Mouse (Mus musculus): ENCODE measurements at regions not wholly inside any gene's neighbourhood (a gene's known extent, or its start where the extent isn't known, plus 50 kb on each side); places are given as distances from the start of the nearest gene placed in this dataset.

DNA sequence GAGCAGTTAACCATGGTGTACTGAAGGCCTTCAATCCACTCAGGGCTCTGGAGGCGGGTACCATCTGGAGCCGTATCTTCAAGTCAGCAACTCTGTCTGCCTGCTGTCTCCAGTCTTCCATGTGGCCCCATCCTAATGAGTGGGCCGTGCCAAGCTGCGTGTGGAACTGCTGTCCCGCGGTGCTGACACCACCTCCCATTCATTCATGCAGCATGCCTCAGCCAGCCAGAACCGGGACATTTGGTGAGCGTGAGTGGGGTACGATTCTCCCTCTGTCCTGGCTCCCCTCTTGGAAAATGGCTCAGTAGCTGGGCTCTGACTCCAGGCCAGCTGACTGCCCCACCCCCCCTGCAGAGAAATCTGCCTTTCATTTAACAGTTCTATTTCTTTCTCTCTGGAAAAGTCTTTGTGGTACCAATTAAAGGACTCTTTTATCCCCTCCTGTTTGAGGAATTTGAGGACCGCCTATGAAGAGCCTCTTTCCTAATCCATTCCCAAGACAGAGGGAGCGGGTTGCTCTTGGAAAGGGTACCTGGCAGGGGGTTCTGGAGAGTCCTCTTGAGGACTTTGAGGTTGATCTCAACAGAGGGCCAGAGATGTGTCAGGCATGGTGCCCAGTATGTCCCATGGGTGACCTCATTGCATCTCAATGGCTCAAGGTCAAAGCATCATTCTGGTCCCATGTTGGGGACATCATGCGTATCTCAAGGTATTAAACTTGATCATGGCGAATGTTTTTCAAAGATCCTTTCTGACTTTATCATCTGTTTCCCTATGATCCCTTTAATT, 55.5 kb upstream of the Brd7 start:
- no peak for DNase-seq (ENCODE audit: low spot score)

GRCm38 (mm10) chr8:88423264-88423663, 61.3 kb upstream of the Brd7 start:
- DNase-seq (ENCODE audit: low spot score) = no peak

- no peak for DNase-seq (ENCODE audit: low spot score)
These were observed 66.6 kb upstream of the Brd7 start for GRCm38 (mm10) chr8:88428560-88428959.

DNA sequence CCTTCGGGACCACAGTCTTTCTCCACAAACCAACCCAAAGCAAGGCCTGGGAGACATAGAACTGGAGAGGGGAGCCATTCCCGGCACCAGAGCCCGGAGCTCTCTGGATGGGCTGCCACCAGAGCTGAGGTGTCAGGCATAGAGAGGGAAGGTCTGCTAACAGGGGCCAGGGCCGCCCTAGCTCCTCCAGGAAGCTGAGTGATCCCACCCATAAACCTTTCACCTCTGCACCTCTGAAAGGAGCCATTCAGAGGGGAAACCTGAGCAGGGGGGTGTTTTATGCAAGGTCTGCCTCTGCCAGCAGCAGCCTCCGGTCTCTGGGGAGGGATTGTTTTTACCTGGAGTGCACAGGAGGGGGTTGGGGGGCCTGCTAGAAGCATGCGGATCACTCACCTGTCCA, 69.4 kb upstream of the Brd7 start:
- DNase-seq (ENCODE audit: low spot score) = no peak

DNA sequence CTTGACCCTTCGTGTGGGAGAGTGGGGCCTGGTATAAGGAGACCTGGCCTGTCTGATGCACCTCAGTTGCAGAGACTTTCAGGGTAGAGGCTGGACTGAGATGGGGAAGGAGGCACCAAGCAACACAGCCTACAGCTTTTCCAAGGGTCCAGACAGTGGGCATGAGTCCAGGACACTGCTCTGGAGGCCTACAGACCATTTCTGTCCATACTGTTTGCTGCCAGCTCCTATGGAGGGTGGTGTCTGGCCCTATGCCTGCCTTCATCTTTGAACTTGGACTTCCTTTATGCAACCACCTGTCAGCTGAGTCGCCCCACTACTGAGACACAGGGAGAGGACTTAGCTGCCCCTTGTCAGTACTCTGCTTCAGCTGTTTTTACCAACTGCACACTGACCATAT, 73.7 kb upstream of the Brd7 start:
- DNase-seq (ENCODE audit: low spot score) = no peak

DNA sequence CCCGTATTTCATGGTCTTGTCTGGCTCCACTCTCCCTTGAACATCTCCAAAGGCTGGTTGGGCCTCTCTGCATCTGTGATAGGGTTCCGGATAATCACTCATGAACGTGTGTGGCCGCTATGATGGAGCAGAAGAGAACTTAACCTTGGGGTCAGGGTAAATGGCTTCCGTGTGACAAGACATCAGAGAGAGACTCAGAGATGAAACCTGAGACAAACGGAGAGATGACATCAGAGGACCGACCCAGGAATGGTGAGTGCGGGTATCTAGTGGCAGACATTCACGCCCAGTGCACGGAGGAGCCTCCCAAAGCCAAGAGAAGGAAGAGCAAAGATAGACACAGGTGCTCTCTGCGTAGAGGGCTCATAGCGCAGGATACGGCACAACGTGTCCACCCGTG, 78.2 kb upstream of the Brd7 start:
- DNase-seq (ENCODE audit: low spot score) = no peak

GRCm38 (mm10) chr8:88443397-88443796, 77.8 kb upstream of the Nkd1 start:
- no peak for DNase-seq (ENCODE audit: low spot score)

DNA sequence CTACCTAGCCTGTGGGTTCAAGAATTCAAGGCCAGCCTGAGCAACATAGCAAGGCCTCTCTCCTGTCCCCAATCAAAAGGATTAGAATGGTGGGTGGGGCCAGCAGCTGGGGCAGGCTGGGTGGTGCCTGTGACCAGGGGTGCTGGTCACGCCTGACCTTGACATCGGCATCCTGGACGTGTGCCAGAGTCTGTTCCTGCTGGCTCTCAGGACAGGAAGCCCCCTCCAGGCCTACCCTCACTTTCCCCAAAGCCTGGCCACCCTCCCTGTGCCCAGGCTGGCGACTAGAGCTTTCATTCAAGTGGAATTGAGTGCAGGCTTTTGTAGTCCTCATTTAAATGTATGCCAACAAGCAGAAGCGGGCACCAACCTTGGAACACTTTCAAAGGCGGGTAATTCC, 73.7 kb upstream of the Nkd1 start:
- DNase-seq (ENCODE audit: low spot score) = no peak

GRCm38 (mm10) chr8:88447844-88448535, 73.2 kb upstream of the Nkd1 start:
- no peak for DNase-seq (ENCODE audit: low spot score)

GRCm38 (mm10) chr8:88449001-88449400, 72.2 kb upstream of the Nkd1 start:
- DNase-seq (ENCODE audit: low spot score) = no peak

DNA sequence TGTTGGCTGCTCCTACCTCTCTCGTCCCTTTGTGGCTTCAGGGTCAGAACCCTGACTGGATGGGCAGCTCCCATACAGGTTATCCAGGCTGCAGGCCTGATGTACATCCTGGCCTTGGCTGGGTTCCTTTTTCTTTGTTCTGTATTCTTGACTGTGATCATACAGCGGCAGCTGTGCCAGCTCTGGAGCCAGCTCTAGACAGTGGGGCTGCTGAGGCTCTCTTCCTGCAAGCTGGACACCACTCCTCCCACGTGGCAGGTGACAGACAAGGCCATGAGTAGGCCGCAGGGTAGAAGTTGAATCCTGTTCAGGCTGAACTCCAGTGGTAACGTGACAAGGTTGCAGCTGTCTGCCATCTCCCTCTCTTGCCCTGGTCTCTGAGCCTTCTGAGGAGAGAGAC, 71.6 kb upstream of the Nkd1 start:
- no peak for DNase-seq (ENCODE audit: low spot score)

DNA sequence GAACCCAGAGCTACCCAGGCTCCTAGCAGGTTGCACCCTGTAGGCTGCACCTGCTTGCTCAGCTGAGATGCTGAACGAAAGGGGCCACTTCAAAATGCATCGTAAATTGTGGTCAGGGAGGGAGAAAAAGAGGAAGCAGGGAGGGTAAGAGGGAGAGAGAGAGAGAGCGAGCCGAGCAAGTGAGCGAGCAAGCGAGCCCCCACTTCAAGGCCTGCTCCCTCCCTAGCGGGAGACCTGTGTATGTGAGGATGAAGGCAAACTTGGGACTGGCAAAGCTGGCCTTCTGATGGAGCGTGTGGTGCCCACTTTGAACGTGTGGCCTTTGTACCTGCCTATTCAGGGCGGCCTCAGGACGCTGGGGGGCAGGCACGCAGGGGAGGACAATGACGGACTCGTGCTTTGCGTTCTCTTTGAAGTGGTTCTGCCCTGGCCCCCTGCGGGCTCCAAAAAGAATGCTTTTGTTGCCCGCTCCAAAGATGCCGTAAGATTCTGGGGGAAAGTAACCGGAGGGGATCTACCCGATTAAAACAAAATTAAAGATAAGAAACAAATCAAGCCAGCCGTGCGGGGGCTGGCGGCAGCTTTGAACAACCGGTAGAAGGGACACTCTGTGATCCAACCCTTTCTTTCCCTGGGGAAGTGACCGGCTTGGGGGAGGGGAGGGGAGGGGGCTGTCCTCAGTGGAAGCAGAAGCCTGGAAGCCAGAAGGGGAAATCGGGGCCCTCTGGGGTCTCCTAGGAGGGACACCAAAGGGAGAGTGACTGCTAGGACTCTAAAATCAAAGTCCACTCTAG, 70.1 kb upstream of the Nkd1 start:
- DNase-seq (ENCODE audit: low spot score) = peak; percentile 12

DNA sequence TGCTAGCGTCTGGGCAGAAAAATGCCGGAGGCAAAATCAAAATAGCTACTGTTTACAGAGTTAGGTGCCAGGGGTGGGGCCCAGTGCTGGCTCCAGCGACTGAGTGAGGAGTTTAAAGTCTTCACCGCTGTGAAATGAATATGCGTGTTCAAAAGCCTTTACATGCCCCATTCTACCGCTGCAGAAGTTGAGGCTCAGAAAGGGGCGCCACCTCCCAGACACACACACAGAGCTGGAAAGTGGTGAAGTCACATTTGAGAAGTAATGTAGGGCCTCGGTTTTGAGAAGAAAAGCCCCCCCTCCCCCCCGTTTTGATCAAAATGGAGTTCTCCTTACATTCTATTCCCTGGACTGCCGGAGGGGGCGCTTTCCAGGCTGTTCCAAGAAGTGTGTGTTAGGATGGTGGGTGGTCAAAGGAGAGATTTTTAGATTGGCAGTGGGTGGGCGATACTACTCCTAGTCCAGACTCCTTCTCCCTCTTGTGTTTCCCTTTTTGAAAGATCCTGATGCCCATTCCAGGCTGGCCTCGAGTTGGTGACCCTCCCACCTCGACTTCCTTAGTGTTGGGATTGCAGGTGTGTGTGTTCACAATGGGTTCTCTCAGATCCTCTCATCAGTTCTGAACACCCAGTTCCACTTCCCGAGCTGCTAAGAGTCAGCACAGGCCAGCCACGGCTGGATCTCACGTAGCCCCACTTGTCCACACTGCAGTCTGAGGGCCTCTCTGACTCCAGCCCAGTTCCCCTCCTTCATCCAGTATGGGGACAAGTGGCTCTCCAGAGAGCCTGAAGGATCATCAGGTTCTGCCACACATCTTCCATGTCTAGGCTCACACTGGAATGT, 69.3 kb upstream of the Nkd1 start:
- DNase-seq (ENCODE audit: low spot score) = no peak

DNA sequence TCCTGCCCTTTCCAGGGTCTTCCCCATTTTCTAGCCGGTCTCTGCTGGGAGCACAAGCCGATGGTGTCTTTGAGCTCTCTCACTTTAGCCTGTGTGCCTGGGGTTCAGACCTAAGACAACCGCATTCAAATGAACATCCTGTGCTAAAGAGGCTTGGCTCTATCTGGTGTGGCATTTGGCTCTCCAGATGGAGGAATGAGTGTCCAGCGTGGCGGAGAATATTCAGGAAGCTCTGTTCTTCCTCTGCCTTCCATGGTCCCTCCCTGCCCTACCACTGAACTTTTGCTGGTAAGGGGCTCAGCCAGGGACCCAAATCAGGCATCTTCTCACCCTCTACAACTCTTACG, 68.7 kb upstream of the Nkd1 start:
- no peak for DNase-seq (ENCODE audit: low spot score)

DNA sequence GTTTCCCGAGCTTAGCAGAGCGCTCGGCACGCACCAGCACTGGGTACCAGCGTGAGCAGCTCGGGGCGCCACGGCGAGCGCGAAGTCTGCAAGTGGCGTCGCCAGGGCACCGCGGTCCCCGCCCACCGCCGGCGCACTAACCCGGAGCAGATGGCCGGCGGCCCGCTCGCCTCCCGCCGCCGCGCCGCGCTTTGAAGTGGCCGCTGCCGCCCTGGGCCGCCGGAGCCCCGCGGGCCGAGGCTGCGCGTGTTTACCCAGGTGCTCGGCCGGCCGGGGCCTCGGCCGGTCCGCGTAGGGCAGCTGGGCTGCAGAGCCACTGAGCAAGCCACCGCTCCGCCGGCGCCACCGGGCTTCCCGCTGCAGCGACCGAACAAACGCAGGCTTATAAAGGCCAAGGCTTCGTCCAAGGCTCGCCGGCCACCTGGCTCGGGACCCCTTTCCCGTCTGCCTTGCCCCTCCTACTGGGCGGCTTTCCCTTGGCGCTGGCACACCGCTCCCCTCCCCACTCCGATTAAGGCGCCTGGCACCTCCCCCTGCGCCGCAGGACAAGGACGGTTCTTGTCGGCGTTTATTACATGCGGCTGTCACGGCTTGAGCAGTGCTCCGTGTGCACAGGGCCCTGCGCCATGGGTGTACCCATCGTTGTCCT, 67.0 kb upstream of the Nkd1 start:
- DNase-seq (ENCODE audit: low spot score) = peak; percentile 53

GRCm38 (mm10) chr8:88454906-88455305, 66.2 kb upstream of the Nkd1 start:
- DNase-seq (ENCODE audit: low spot score) = no peak

GRCm38 (mm10) chr8:88455434-88456020, 65.6 kb upstream of the Nkd1 start:
- DNase-seq (ENCODE audit: low spot score) = peak; percentile 43

DNA sequence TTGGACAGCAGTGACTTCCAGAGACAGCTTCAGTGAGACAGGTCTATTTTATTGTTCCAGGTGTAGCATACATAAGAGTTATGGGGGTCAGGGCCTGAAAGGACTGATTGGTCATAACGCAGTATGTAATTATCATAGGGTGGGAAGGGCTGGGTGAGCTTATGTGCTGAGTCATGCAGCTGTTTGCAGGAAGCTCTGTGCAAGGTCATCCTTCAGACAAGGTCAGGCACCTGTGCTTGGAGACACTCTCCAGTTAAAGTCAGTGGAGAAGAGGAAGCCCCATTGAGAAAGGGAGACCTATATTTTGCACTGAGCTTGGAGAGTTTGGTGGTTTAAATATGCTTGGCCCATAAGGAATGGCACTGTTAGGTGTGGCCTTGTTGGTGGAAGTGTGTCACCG, 62.0 kb upstream of the Nkd1 start:
- no peak for DNase-seq (ENCODE audit: low spot score)

GRCm38 (mm10) chr8:88467756-88468155, 53.4 kb upstream of the Nkd1 start:
- DNase-seq (ENCODE audit: low spot score) = no peak

DNA sequence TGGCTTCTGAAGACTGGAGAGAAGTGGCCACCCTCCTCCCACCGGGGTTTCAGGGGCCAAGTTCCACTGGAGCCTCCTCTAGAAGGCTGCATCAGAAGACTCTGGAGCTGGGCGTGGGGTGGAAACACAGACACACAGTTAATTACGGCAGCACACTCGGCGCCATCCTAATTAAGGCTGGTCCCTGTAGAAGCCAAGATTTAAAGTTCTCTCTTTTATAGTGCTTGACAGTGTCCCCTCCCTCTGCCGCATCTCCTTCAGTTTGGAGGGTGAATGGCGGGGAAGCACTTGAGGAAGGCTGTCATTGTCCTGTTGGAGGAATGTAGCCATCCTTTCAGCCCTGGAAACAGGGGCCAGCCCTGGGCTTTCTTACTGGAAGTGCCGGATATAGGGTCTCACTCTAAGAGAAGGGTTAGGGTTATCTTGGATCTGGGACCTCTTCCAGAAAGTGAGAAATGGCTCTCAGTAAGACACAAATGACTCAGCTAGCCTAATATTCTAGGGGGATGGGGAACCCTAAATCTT, 50.2 kb upstream of the Nkd1 start:
- no peak for DNase-seq (ENCODE audit: low spot score)

Data from urinary bladder, postnatal 14 days (tissue).